Mouse (Mus musculus) induced T-regulatory cell, adult 2 months (primary cell): Measurements from ENCODE around the gene Eya4.

ENCODE experiments used
- DNase-seq: peaks from one replicate; pipeline ENCODE4 v3.0.0-alpha.2; 2012; ENCODE audit warnings: low read depth

The Eya4 gene

DNA sequence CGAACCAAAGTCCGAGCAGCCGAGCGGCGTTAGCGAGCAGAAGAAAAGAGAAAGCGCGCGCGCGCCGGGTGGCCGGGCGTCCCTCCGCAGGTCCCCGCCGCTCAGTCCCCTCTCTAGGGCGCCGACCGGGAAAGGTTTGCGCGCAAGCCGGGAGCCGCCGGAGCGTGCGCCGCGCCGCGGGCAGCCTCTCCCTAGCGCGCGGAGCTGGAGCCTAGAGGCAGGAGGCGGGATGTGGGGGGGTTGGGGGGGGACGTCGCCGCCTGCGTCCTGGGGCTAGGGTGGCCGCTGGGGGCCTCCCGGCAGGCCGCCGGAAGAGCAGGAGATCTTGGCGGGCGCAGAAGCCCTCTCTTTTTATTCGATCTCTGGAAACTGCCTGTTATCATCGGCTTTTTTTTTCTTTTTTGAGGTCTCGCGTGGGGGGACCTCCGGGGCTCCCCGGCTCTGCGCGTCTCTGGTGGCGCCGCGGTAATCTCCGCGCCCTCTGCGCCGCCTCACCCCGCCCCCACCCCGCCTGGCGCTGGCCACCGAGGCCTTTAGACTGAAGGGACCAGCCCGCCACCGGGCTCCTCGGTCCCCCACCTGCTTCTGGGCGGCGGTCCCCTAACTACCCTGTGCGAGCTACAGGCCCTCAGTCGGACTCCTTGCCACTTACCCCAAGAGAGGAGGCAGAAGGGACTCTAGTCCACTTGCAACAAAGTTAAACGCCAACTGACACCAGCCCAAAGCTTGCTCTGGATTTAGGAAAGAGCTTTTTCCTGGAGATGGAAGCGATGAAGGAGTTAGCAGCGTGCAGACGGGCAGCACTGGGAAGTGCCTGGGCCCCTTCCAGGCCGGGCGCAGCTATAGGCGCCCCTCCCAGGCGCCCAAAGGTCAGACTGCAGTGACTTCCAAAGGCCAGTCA, at the start of gene Eya4:
Gene Eya4, minus strand, starts transcription at position 776 of the 901 bp plus-strand sequence.
- no peak for DNase-seq

- DNase-seq: no peak
Observed at GRCm38 (mm10) chr10:23395399-23395798, 44.8 kb upstream of the Eya4 start.

- no peak for DNase-seq
Observed at GRCm38 (mm10) chr10:23394556-23395245, 44.1 kb upstream of the Eya4 start.

DNA sequence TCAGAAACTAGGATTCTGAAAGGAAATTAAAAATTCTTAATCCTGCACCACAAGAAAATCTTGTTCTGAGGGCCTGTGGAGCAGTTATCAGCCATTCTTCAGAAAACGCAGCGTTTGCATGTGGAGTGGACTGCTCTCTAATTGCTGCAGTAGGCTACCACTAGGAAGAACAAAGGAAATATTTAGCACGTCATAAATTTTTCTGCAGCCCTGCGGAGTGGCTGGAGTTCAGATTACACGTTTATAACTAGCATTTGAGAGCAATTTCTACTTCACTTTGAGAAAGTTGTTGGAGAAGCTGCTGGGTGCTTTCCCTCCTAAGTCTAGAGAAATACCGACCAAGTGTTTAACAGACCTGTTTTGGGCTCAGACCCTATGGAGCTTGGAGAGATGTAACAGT, 43.6 kb upstream of the Eya4 start:
- DNase-seq: no peak

DNA sequence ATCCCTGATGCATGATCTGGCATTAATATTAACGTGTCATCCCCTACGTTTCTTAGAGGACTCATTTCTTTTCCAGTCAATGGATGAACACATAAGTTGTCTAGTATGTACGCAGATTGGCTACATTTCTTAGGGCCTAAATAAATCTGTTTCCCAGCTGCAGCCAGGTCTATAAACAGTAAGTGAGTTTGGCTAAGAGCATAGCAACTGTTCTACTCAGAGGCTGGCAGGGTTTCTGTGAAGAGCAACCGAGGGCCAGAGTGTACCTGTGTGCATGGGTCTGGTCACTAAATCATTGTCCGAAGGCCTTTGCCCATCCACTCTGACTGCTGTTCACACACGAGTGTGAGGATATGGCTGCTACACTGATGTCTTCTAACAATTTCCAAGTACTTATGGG, 13.3 kb upstream of the Eya4 start:
- no peak for DNase-seq

- no peak for DNase-seq
Observed at GRCm38 (mm10) chr10:23349392-23350010, 1.1 kb downstream of the Eya4 start.

DNA sequence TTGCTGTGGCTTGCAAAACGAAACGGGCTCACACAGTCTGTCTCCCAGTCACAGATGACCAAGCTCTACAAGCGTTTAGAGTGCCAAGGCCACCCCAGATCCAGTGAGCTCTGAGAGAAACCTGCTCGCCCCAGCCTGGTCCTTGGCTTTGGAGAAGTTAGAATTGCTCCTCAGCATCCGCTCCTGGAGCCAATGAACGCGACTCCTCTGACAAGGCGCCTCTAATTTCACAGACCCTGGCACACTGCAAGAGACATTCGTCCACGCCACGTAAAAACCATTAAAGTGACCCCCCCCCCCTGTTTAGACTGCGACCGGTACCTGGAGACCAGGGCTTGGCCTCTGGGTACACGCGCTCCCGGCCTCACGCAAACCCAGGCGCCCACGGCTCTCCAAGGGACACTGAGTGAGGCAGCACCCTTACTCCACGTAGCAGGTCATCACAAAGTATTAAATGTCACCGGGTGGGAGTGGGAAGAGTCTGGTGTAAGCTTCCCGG, 1.6 kb downstream of the Eya4 start:
- DNase-seq: no peak

- DNase-seq: no peak
Observed at GRCm38 (mm10) chr10:23348101-23348892, 2.3 kb downstream of the Eya4 start.

GRCm38 (mm10) chr10:23337250-23337649, 13.3 kb downstream of the Eya4 start:
- no peak for DNase-seq

DNA sequence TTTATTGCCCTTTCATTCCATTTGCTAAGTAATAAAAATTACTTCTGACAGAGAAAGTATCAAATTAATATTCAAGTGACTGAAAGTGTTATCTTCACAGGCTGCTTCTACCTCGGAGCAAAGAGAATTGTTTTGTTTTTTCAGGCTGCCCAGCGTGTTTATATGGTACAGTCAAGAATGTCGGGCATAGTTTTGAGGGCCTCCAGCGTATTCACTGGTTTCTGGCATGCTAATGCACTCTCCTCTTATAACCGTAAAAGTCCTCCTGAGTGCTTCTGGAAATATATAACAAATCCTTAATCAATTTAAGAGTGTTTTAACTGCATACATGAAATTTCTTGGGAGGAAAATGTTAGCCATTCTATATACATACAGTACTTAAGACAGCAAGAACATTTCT, 17.8 kb downstream of the Eya4 start:
- no peak for DNase-seq

DNA sequence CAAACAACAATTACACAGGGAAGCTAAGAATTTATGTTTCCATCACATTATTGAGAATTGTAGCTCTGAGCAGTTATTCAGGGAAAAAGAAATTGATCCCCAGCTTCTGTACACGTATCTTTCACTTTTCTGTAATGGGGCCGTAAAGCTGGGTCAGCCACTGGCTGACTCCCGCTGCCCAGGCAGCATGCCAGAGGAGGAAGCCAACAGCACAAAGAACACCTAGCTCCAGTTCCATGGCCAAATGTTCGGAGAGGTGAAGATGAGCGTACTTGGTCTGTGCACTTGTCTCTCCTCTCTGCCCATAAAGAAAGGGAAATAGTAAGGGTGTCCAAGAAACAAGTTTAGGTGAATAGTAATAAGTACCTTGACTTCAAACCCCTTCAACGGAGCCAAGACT, 22.9 kb downstream of the Eya4 start:
- DNase-seq: no peak

DNA sequence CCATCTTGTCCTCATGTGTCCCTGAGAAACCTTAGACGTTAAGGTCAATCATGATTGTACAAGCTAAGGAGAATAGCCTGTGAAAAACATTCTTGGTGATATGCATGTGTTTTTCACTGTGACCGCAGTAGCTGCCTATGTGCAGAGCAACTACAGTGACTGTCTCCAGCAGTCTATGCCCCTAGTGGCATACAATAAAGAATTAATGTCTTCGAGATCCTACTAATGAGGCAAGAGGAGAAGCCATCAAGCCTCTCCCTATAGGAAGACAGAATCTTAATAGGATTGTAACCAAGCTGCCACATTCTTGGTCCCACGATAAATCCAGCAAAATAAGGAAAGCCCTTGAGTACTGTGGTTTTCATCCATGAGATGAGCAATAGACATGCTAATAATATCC, 28.3 kb downstream of the Eya4 start:
- no peak for DNase-seq

GRCm38 (mm10) chr10:23295616-23296015, 55.0 kb downstream of the Eya4 start:
- no peak for DNase-seq

- no peak for DNase-seq
Observed at GRCm38 (mm10) chr10:23292495-23292894, 58.1 kb downstream of the Eya4 start.

GRCm38 (mm10) chr10:23277371-23277770, 73.2 kb downstream of the Eya4 start:
- DNase-seq: no peak

- no peak for DNase-seq
Observed at GRCm38 (mm10) chr10:23271050-23271621, 79.5 kb downstream of the Eya4 start.

DNA sequence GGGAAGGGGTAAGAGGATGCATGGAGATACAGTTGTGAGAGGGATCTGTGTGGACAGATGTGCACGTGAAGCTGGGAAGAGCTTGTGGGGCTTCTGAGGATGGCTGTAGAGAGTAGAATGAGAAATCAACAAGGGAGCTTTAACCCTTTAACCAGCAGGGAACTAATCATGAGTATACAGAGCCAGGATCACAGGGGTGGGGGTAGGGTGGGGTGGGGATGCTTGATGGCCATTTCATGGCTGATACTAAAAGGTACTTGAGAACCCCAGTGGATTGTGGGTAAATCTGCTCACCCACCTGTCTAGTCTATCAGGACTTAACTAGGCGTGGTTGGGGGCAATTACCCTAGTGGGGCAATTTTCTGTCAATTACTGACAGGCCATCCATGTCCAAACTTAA, 80.1 kb downstream of the Eya4 start:
- DNase-seq: no peak

- no peak for DNase-seq
Observed at GRCm38 (mm10) chr10:23252180-23252579, 98.4 kb downstream of the Eya4 start.

- no peak for DNase-seq
Observed at GRCm38 (mm10) chr10:23246485-23246884, 104.1 kb downstream of the Eya4 start.

- DNase-seq: no peak
Observed at GRCm38 (mm10) chr10:23236918-23237317, 113.7 kb downstream of the Eya4 start.

- DNase-seq: no peak
Observed at GRCm38 (mm10) chr10:23235405-23235804, 115.2 kb downstream of the Eya4 start.

GRCm38 (mm10) chr10:23233425-23233824, 117.2 kb downstream of the Eya4 start:
- no peak for DNase-seq
